Mouse (Mus musculus) lung, embryonic 16.5 days (tissue): ENCODE results near the gene Rhof. TPM values are rescaled to one million over a fixed set of nuclear protein-coding genes. Genes with fewer than 3 reads are reported as not detected.

Experiments
- ATAC-seq: fragments of 200-750 bp; cut with Nextera tagmentation; 2 replicates; pipeline ENCODE4 v1.8.0; 2017; ENCODE audit warnings: low read depth, mild to moderate bottlenecking, moderate library complexity
- H3K27ac ChIP-seq: fragments of 300-500 bp; sonication (generic); 2 replicates; pipeline ENCODE4 v1.5.1; 2014; ENCODE audit warnings: mild to moderate bottlenecking, control low read depth, low read length
- H3K27me3 ChIP-seq: fragments of 300-500 bp; sonication (generic); 2 replicates; pipeline ENCODE4 v1.6.1; 2014; ENCODE audit warnings: low read depth, low read length, mixed read lengths; ENCODE audit not compliant: control insufficient read depth, insufficient read depth
- H3K36me3 ChIP-seq: fragments of 300-500 bp; sonication (generic); 2 replicates; pipeline ENCODE4 v1.6.1; 2014; ENCODE audit warnings: low read length; ENCODE audit not compliant: control insufficient read depth, insufficient read depth
- H3K4me1 ChIP-seq: fragments of 300-500 bp; sonication (generic); replicated peaks from 2 replicates; pipeline ENCODE4 v1.6.1; 2014; ENCODE audit warnings: low read length, mixed read lengths; ENCODE audit not compliant: control insufficient read depth, insufficient read depth
- H3K4me2 ChIP-seq: fragments of 300-500 bp; sonication (generic); 2 replicates; pipeline ENCODE4 v1.6.1; 2014; ENCODE audit warnings: low read depth, low read length, control low read depth
- H3K4me3 ChIP-seq: fragments of 300-500 bp; sonication (generic); 2 replicates; pipeline ENCODE4 v1.5.1; 2014; ENCODE audit warnings: mild to moderate bottlenecking, low read length, control low read depth
- H3K9ac ChIP-seq: fragments of 300-500 bp; sonication (generic); 2 replicates; pipeline ENCODE4 v1.6.1; 2014; ENCODE audit warnings: low read length, control low read depth
- H3K9me3 ChIP-seq: fragments of 300-500 bp; sonication (generic); 2 replicates; pipeline ENCODE4 v1.6.1; 2016; ENCODE audit warnings: low read length; ENCODE audit not compliant: control insufficient read depth
- whole genome bisulfite sequencing: fragments of 180-500 bp; shearing (Covaris S2); extraction: QIAGEN DNeasy Blood & Tissue Kit; methylation state at CpG from one replicate; pipeline ENCODE4 v1.1.7; 2014; 5-methylcytosine and 5-hydroxymethylcytosine counted together
- polyA plus RNA-seq: library from polyadenylated mRNA; unstranded; fragments of >200 nt; fragmentation: Nextera tagmentation; extraction: Ambion mirVana; gene quantifications from 2 replicates; pipeline ENCODE4 v1.2.1, GENCODE M21; 2015

Rhof gene
- polyA plus RNA-seq, 1 experiment from 2014 or later = 5.3 TPM

DNA sequence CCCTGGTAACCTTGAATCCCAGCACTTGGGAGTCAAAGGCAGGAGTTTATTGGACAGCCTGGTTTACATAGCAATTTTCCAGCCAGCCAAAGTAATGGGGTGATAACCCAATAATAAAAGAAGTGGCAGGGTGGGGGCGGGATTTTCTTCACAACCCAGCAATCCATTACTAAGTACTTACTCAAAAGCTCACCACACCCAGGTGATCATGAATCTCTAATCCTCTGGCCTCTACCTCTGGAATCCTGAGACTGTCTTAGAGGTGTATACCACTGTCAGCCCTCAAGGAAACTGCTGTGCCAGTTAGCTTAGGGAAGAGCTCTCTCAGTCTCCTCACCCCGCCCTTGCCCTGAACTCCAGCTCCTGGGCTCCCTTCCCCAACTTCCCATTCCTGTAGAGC is 46.0 kb downstream of the Rhof start:
- no peak overlapping the region for H3K27ac ChIP-seq
- H3K4me1 ChIP-seq = no peaks in the 10 kb centered on the region
- no peaks in the 10 kb centered on the region for H3K27me3 ChIP-seq
- no peak for ATAC-seq
- H3K4me2 ChIP-seq = no peak overlapping the region
- 82% methylated on average over 2 of the region's 2 CpGs for WGBS
- no peaks in the 10 kb centered on the region for H3K9me3 ChIP-seq
- no peaks in the 10 kb centered on the region for H3K36me3 ChIP-seq
- H3K4me3 ChIP-seq = no peak overlapping the region
- no peak overlapping the region for H3K9ac ChIP-seq

DNA sequence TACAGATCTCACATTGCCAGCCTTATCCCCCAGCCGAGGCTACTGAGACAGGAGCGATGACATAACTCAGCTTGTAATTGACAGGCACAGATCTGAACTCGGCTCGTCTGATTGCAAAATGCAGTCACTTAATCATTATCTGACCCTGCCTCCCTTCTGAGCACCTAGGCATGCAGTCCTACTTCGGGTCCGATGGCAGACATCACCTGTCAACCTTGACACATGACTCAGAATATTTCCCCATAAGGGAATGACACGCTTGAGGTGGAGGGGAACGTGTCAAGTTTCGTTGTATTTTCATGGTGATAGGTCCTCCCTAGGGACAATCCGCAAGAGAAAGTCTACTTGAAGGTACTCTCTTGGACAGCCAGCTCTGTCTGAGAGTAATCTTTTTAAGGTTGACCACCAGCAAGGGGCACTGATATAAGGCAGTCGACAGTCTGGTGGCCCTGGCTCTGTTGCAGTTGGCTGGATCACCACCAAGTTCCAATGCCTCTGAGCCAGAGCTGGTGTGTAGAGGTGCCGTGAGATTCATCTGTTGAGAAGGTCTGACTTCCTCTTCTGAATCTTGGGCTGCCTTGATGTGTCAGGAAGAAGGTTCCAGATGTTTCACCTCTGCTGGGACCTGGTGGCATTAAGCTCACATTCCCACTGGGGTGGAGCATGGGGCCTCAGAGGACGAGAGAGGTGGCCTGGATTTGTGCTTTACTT is 49.0 kb downstream of the Rhof start:
- Histone ChIP-seq H3K4me2 (no peak overlapping the region), H3K9me3 (peaks cover 4% of the 10 kb centered on the region), H3K4me3 (no peak overlapping the region), H3K36me3 (no peaks in the 10 kb centered on the region), H3K9ac (no peak overlapping the region), H3K4me1 (no peaks in the 10 kb centered on the region), H3K27ac (no peak overlapping the region), H3K27me3 (no peaks in the 10 kb centered on the region)
- no peak for ATAC-seq
- WGBS = 57% methylated on average over 13 of the region's 13 CpGs

DNA sequence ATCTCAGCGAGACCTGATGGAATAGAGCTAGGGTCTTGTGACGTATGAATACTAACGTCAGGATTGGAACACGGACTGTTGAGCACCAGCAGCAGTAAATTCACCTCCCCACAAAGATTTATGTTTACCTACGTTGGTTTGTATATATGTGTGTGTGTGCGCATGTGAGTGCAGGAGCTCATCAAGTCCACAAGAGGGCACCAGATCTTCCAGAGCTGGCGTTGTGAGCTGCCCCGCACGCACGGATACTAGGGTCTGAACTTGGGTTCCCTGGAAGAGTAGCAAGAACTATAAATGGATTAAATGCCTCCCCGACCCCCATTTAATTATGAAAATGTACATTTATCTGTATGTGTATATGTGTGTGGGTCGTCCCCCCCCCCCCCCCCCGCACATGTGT is 52.0 kb downstream of the Rhof start:
- 94% methylated on average over 13 of the region's 13 CpGs for WGBS
- ATAC-seq = no peak
- Histone ChIP-seq H3K4me1 (peaks cover 17% of the 10 kb centered on the region), H3K4me3 (no peak overlapping the region), H3K9ac (no peak overlapping the region), H3K27me3 (no peaks in the 10 kb centered on the region), H3K36me3 (no peaks in the 10 kb centered on the region), H3K27ac (no peak overlapping the region), H3K4me2 (no peak overlapping the region), H3K9me3 (peaks cover 4% of the 10 kb centered on the region)

DNA sequence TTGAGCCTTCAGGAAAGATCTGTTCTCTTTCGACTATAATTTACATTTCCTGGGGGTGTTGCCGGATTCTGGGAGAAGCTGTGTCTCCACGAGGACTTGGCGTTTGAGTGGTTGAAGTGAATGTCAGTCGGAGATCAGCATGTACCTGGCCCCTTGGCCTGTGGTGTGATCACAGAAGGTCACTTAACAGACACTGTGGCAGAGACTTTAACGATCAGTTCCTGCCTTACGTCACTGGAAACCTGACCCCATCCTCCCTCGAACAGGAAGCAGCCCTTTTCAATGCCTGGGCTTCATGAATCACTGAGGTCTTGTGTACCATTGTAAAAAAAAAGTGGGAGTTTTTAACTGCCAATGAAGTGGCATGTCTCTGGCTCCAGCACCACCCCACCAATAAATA is 52.5 kb downstream of the Rhof start:
- H3K4me3 ChIP-seq = no peak overlapping the region
- no peaks in the 10 kb centered on the region for H3K36me3 ChIP-seq
- WGBS = 43% methylated on average over 8 of the region's 8 CpGs
- peaks cover 19% of the 10 kb centered on the region for H3K4me1 ChIP-seq
- H3K4me2 ChIP-seq = 0 out of 2 replicates have a peak overlapping the region, but pooled peaks have one; percentile 4
- no peaks in the 10 kb centered on the region for H3K27me3 ChIP-seq
- H3K9ac ChIP-seq = 0 out of 2 replicates have a peak overlapping the region, but pooled peaks have one; percentile 19
- peaks cover 4% of the 10 kb centered on the region for H3K9me3 ChIP-seq
- H3K27ac ChIP-seq = peak overlapping the region; percentile 66; the same call in 1 of the 2 replicates
- no peak for ATAC-seq

DNA sequence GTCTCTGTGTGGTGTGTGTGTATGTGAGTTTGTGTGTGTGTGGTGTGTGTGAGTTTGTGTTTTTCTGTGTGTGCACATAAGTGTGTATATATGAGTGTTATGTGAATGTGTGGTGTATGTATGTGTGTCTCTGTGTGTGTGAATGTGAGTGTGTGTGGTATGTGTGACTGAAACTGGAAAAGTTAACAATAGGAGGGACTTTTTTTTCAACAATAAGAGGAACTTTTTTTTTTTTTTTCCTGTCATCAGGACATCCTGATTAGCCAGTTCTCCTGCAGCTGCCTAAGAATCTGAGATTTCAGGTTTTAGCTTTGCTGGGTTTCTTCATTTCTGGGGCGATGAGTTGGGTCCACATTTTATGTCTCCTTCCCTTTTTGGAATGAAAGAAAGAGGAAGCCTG is 52.9 kb downstream of the Rhof start:
- Histone ChIP-seq H3K4me3 (no peak overlapping the region), H3K4me1 (peaks cover 19% of the 10 kb centered on the region), H3K27ac (peak overlapping the region; percentile 66; the same call in 1 of the 2 replicates), H3K36me3 (no peaks in the 10 kb centered on the region), H3K9me3 (peaks cover 4% of the 10 kb centered on the region), H3K4me2 (no peak overlapping the region), H3K27me3 (no peaks in the 10 kb centered on the region), H3K9ac (0 out of 2 replicates have a peak overlapping the region, but pooled peaks have one; percentile 19)
- ATAC-seq = no peak
- WGBS = 72% methylated on average over 1 of the region's 1 CpGs

DNA sequence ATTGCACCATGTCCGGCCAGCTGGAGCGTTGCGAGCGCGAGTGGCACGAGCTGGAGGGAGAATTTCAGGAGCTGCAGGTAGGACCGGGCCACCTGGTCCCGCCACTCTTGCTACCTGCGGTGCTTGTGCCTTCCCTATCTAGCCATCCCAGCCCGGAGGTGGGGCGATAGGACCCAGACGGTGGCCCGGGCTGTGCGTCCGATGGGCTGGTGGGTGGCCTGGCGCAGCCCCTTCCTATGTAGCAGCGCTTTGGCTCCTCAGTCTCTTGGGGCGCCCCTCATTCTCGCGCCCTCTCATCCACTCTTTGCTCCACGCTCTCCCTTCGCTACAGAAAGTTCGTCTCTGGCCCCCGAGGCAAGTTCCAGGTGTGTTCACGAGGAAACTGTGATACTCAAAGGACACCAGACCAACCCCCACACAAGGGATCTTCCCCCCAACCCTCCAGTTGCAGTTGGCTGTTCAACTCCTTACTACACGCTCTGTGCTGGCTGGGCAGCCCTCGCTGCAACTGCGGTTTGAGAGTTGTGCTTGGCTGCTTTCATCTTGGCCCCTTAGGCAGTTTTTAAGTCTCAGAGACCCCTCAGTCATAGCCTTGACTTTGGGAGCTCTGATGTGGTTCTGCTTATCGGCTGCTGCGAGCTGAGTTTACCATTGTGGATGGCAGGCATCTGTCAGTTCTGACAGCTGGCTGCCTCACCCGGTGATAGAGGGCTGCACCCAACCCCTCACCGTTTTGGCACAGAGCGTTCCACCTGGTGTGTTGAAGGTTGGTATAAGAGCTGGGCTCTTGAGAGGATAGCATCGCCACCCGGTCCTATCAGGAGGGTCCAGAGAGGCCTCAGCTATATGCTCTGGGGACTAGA is 55.8 kb downstream of the Rhof start:
- under 1% methylated on average over 33 of the region's 35 CpGs for WGBS
- Histone ChIP-seq H3K27me3 (no peaks in the 10 kb centered on the region), H3K4me3 (peak overlapping the region; percentile 82), H3K4me1 (peaks cover 19% of the 10 kb centered on the region), H3K9ac (peak overlapping the region; percentile 78), H3K36me3 (no peaks in the 10 kb centered on the region), H3K27ac (peak overlapping the region; percentile 41), H3K9me3 (peaks cover 4% of the 10 kb centered on the region), H3K4me2 (peak overlapping the region; percentile 97)
- peak; percentile 84 for ATAC-seq

DNA sequence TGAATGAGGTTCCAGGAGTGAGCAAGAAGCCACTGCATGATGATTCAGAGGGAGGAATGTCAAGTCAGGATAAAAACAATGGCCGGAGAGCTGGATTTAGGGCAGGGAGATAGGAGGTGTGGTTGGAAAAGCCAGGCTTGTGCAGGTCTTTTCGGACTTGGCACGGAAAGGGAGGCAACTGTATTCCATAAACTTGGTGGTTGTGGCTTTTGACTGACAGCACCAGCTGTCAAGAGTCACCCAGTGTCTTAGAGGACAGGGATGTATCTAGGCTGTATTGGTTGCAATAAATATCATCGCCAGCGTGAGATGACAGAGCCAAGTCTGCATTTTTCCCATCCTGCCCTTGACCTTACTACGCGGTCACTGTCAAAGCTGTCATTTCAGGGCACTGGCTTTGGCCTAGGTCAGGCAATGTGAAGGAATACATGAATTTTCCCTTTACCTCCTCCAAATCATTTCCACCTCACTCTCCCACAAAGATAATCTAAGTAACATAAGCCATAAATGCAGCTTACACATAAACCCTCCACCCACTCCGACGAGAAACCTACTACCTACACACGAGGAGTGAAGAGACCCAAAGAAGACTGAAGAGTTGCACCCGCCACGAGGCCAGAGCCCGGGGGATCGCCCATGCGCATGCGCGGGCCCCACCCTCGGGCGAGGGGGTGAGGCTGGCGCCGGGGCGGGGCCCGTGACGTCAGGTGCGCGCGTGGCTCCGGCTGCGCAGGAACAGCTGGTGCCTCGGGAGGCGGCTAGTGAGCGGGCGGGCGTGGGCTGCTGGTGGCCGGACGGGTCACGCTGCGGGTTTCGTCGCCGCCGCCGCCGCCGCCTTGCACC is 56.7 kb downstream of the Rhof start:
- ATAC-seq = peak; percentile 97
- H3K27ac ChIP-seq = peak overlapping the region; percentile 55
- peaks cover 4% of the 10 kb centered on the region for H3K9me3 ChIP-seq
- H3K36me3 ChIP-seq = no peaks in the 10 kb centered on the region
- WGBS = 7% methylated on average over 30 of the region's 45 CpGs
- H3K4me1 ChIP-seq = peaks cover 19% of the 10 kb centered on the region
- no peaks in the 10 kb centered on the region for H3K27me3 ChIP-seq
- peak overlapping the region; percentile 78 for H3K9ac ChIP-seq
- H3K4me3 ChIP-seq = peak overlapping the region; percentile 82
- peak overlapping the region; percentile 97 for H3K4me2 ChIP-seq

DNA sequence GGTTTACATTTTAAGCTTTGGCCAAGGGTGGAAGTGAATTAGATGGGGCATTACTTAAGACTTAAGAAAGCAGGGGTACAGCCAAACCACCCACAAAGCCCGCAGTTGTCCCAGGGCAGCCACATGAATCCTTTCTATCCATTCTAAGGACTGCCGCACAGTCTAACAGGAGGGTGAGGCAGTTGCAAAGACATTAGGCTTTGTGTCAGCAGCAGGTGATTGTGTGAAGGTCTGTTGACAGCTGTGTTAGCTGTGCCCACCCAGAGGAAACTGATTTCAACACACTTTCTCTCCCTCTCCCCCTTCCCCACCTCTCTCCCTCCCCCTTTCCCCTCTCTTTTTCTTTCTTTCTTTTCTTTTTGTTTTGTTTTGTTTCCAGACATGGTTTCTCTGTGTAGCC is 63.8 kb downstream of the Rhof start:
- ATAC-seq = no peak
- H3K27ac ChIP-seq = no peak overlapping the region
- 86% methylated on average over 2 of the region's 2 CpGs for WGBS
- H3K9me3 ChIP-seq = no peaks in the 10 kb centered on the region
- H3K4me1 ChIP-seq = peaks cover 3% of the 10 kb centered on the region; the same call in 1 of the 2 replicates
- no peaks in the 10 kb centered on the region for H3K36me3 ChIP-seq
- H3K4me3 ChIP-seq = no peak overlapping the region
- H3K27me3 ChIP-seq = no peaks in the 10 kb centered on the region
- no peak overlapping the region for H3K9ac ChIP-seq
- H3K4me2 ChIP-seq = no peak overlapping the region
